Mouse (Mus musculus) C2C12 (cell line): ENCODE measurements around the gene Rgs3.

Experiments used
- FOSL1 ChIP-seq: IDR thresholded peaks from one replicate; pipeline ENCODE4 v1.8.0; 2011; ENCODE audit warnings: mild to moderate bottlenecking, low read length; ENCODE audit not compliant: poor library complexity, insufficient read depth, severe bottlenecking
- MAX ChIP-seq: IDR thresholded peaks from one replicate; pipeline ENCODE4 v1.6.1; 2011; ENCODE audit warnings: mild to moderate bottlenecking, control low read depth
- MYOD1 ChIP-seq: IDR thresholded peaks from one replicate; pipeline ENCODE4 v1.6.1; 2011; ENCODE audit warnings: low read depth; ENCODE audit not compliant: control insufficient read depth, insufficient read length
- USF1 ChIP-seq: IDR thresholded peaks from one replicate; pipeline ENCODE4 v1.6.1; 2011; ENCODE audit warnings: low read depth, mild to moderate bottlenecking, control low read depth, moderate library complexity

GRCm38 (mm10) chr4:62583265-62584092 is 23.8 kb downstream of the Rgs3 start:
- TF ChIP-seq MAX (no peak), MYOD1 (no peak), FOSL1 (no peak), USF1 (no peak)
